Mouse (Mus musculus) induced T-regulatory cell, adult 2 months (primary cell): Measurements from ENCODE around the gene Adat1.
A peak's percentile ranks its signal among the peaks of the same experiment; 100 is the strongest.

Experiments
- DNase-seq: peaks from one replicate; pipeline ENCODE4 v3.0.0-alpha.2; 2012; ENCODE audit warnings: low read depth

The Adat1 gene

GRCm38 (mm10) chr8:111938076-111938985 is 53.8 kb downstream of the Adat1 start:
- DNase-seq, result peak; percentile 19

DNA sequence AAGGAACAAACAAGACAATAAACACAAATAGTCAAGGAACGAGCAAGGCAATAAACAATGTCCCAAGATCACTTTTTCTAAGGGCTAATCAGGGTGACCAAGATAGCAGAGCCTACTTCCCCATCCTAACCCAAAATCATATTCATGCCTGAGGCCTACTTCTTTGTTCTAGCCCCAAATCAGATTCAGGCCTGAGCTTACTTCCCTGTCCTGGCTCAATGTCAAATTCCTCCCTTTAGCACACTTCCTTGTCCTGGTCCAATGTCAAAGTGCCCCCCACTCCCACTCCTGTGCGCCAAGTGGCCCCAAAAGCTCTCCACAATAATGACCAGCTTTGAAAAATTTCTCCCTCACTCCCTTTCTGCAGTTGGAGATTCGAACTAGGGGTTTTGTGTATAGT is 54.9 kb downstream of the Adat1 start:
- no peak for DNase-seq

GRCm38 (mm10) chr8:111934201-111934600 is 57.9 kb downstream of the Adat1 start:
- no peak for DNase-seq

DNA sequence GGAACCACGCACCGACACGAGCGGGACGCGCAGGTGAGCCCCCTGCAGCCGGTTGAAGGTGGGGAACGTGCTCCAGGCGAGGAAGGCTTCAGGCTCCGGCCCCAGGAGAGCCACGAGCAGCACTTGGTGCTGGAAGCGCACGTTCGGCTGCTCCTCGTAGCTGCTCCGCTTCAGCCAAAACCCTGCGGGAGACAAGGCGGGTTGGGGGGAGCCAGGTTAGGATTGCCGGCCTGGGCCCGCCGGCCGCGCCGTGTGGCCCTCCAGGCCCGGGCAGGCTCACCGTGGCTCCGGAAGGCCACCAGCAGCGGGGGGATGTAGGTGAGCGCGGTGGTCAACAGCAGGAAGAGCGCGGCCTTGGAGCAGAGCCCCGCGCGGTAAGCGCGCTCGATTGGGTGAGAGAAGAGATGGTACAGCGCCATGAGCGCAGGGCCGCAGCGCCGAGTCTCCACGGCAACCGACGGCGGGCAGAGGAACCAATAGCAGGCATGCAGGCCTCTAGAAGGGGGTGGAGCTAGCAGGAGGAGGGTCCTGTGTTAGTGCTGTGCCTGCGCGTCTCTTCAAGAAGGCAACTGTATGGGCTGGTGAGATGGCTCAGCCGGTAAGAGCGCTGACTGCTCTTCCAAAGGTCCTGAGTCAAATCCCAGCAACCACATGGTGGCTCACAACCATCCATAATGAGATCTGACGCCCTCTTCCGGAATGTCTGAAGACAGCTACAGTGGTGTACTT is 58.6 kb downstream of the Adat1 start, which contains the start of gene Tmem231:
Tmem231 (minus strand) TSS at position 534 of the 729 bp plus-strand sequence.
- peak; percentile 93 for DNase-seq

GRCm38 (mm10) chr8:111932580-111933336 is 59.3 kb downstream of the Adat1 start:
- peak; percentile 62 for DNase-seq

DNA sequence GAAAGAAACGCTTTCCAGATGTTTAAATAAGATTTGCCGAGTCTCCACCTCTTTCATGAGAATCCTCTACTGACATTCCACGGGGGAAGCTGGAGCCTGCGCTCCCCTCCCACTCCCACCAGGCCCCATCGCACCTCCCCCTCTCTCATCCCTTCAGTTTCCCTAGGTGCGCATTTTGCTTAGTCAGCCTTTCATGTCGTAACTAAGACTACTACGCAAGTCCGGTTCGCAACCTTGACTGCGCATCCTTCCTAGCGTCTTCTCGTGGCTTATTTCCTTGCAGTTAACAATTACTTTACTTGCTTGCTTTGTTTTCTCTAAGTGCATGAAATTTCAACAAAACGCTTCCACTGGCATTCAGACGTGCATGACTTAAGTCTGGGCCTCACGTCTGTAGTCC is 60.4 kb downstream of the Adat1 start:
- DNase-seq, result no peak

DNA sequence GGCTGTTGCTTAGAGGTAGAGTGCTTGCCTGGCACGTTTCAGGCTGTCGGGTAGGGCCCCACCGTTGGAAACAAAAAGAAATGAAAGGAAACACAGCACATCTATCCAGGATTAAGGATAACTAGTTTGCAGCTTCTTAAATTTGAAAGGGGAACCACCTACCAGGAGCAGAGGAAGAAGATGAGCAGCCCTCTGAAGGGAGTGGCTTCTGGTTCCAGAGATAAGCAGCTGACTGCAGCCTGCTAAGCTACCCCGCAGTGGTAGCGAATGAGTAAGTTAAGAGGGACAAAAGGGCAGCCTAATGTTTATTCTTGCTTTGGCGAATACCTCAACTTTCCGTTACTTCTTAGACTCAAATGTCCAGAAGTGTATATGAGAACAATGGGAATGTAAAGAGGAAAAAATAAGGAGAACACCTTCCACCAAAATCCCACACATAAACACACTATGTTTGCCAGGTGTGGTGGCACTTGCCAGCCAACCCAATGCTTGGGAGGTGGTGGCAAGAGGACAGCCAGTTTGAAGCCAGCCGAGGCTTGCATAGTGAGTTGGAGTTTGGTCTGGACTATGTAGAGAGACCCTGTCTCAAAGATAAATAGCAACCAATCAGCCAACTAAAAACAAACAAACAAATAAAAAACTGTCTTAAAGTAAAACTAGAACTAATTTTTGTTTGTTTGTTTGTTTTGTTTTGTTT is 62.3 kb downstream of the Adat1 start:
- no peak for DNase-seq

DNA sequence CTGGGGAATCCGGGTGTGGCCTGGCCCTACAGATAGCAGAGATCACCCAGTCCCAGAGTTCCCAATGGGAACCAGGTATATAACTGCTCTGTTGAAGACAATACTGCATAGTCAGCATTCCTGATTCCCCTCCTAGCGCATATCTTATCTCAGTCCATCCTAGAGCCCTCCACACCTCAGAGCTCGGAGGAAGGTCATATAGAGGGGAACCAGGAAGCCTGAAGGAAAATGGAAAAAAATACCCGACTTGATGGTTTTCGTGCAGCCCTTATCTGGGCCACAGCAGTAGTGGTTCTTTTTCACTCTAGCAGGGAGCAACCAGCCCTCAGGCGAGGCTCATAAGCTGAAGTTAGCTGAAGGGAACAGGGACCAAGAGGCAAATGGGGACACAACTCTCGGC is 67.1 kb downstream of the Adat1 start:
- no peak for DNase-seq

GRCm38 (mm10) chr8:111923383-111923804 is 68.7 kb downstream of the Adat1 start:
- peak; percentile 76 for DNase-seq

DNA sequence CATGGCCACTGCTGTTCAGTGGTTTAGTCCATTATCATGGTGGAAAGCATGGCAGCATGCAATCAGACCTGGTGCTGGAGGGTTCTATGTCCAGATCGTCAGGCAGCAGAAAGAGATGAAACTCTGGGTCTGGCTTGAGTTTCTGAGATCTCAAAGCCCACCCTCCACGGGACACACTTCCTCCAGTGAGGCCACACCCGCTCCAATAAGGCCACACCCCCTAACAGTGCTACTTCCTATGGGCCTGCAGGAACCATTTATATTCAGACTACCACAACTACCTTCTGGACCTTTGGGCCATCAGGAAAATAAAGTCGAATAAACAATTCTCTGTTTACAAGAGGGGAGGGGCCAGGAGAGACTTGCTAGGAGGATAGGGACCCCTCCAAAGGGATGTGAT is 71.1 kb downstream of the Adat1 start:
- no peak for DNase-seq

DNA sequence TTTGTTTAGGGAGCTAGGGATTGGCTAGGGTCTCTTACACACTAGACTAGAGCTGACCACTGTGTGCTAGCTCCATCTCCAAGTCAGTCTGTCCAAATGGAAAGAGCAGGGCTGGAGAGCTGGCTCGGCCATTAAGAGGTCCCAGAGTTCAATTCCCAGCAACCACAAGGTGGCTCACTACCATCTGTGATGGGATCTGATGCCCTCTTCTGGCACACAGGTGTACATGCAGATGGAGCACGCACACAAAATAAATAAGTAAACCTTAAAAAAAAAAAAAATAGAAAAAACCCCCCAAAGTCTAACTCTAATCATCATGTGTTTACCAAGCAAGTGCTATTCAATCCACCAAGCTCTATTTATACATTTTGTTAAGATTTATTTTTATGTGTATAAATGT is 72.4 kb downstream of the Adat1 start:
- DNase-seq, result peak; percentile 51
